Mouse (Mus musculus): Measurements from ENCODE around the gene Gsk3a.

- TF ChIP-seq CHD2 (IDR thresholded peaks at IDR 0.05; ENCODE audit: low read depth, low read length) (no peak), ZNF384 (IDR thresholded peaks at IDR 0.05; ENCODE audit: low read depth, low read length) (no peak), ZC3H11A (IDR thresholded peaks at IDR 0.05; ENCODE audit: borderline replicate concordance, low read depth, low read length) (no peak), HCFC1 (IDR thresholded peaks at IDR 0.05; ENCODE audit: borderline replicate concordance, insufficient read depth, low read length) (no peak), MAFK (IDR thresholded peaks at IDR 0.05; ENCODE audit: insufficient read depth, low read depth, low read length) (no peak)
Measured at GRCm38 (mm10) chr7:25274571-25274970, 36.9 kb upstream of the Gsk3a start.

Measured in ES-E14 (cell line).